Mouse (Mus musculus): Measurements from ENCODE around the gene Sorcs3.

The Sorcs3 gene

GRCm38 (mm10) chr19:48524527-48525214 lies 318.8 kb downstream of the Sorcs3 start:
- peak; percentile 13 for DNase-seq (ENCODE audit: low spot score)

- no peak for DNase-seq (ENCODE audit: low spot score)
These were observed 327.8 kb downstream of the Sorcs3 start for GRCm38 (mm10) chr19:48533582-48533981.

GRCm38 (mm10) chr19:48544294-48544693 lies 338.5 kb downstream of the Sorcs3 start:
- no peak for DNase-seq (ENCODE audit: low spot score)

- no peak for DNase-seq (ENCODE audit: low spot score)
These were observed 339.8 kb downstream of the Sorcs3 start for GRCm38 (mm10) chr19:48545421-48546132.

GRCm38 (mm10) chr19:48546133-48546448 lies 340.3 kb downstream of the Sorcs3 start:
- no peak for DNase-seq (ENCODE audit: low spot score)

GRCm38 (mm10) chr19:48548143-48548881 lies 342.5 kb downstream of the Sorcs3 start:
- DNase-seq (ENCODE audit: low spot score) = peak; percentile 27

- DNase-seq (ENCODE audit: low spot score) = peak; percentile 3
These were observed 353.6 kb downstream of the Sorcs3 start for GRCm38 (mm10) chr19:48559432-48559831.

- no peak for DNase-seq (ENCODE audit: low spot score)
These were observed 369.9 kb downstream of the Sorcs3 start for GRCm38 (mm10) chr19:48575736-48576135.

- no peak for DNase-seq (ENCODE audit: low spot score)
These were observed 371.3 kb downstream of the Sorcs3 start for GRCm38 (mm10) chr19:48577169-48577568.

GRCm38 (mm10) chr19:48584938-48585560 lies 379.2 kb downstream of the Sorcs3 start:
- DNase-seq (ENCODE audit: low spot score) = no peak

GRCm38 (mm10) chr19:48616951-48617350 lies 411.1 kb downstream of the Sorcs3 start:
- no peak for DNase-seq (ENCODE audit: low spot score)

- peak; percentile 41 for DNase-seq (ENCODE audit: low spot score)
These were observed 425.0 kb downstream of the Sorcs3 start for GRCm38 (mm10) chr19:48630671-48631327.

- DNase-seq (ENCODE audit: low spot score) = no peak
These were observed 436.7 kb downstream of the Sorcs3 start for GRCm38 (mm10) chr19:48642566-48642965.

- no peak for DNase-seq (ENCODE audit: low spot score)
These were observed 444.1 kb downstream of the Sorcs3 start for GRCm38 (mm10) chr19:48649941-48650340.

- no peak for DNase-seq (ENCODE audit: low spot score)
These were observed 445.8 kb downstream of the Sorcs3 start for GRCm38 (mm10) chr19:48651617-48652016.

- no peak for DNase-seq (ENCODE audit: low spot score)
These were observed 454.4 kb downstream of the Sorcs3 start for GRCm38 (mm10) chr19:48660201-48660600.

- DNase-seq (ENCODE audit: low spot score) = no peak
These were observed 474.1 kb downstream of the Sorcs3 start for GRCm38 (mm10) chr19:48679896-48680295.

GRCm38 (mm10) chr19:48682485-48682884 lies 476.7 kb downstream of the Sorcs3 start:
- no peak for DNase-seq (ENCODE audit: low spot score)

GRCm38 (mm10) chr19:48686369-48686768 lies 480.5 kb downstream of the Sorcs3 start:
- DNase-seq (ENCODE audit: low spot score) = no peak

- DNase-seq (ENCODE audit: low spot score) = peak; percentile 4
These were observed 494.4 kb downstream of the Sorcs3 start for GRCm38 (mm10) chr19:48700111-48700658.

- no peak for DNase-seq (ENCODE audit: low spot score)
These were observed 497.9 kb downstream of the Sorcs3 start for GRCm38 (mm10) chr19:48703763-48704162.

Data from embryo, embryonic 10.5 days (tissue).